Mouse (Mus musculus) kidney, postnatal 25 days (tissue): ENCODE data around the gene Myh3.
A peak's percentile ranks its signal among the peaks of the same experiment; 100 is the strongest.

Source experiments
- DNase-seq, 2 experiments: peaks; one replicate each; pipeline ENCODE4 v3.0.0; 2021; ENCODE audit warnings: mixed read lengths in 2 of 2

Myh3 gene

DNA sequence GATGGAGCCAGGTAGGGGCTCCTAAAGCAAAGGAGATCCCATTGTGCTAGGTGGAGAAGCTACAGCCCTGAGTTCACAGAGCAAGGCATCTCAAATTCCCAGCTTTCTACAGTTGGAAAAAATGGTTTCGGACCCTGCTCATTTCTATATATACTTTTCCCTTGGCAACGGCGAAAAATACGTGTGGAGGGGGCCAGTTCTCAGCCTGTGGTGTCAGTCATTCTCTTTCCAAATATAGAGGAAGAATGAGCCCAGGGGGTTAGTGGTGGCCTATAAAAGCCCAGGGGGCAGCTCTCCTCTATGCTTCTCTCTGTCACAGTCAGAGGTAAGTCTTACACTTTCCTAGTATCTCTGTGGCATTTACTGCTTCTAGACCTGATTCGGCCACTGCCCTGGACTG lies at the start of gene Myh3:
Gene Myh3, plus strand, starts transcription at position 301 of the 400 bp plus-strand sequence.
- DNase-seq = no peak

DNA sequence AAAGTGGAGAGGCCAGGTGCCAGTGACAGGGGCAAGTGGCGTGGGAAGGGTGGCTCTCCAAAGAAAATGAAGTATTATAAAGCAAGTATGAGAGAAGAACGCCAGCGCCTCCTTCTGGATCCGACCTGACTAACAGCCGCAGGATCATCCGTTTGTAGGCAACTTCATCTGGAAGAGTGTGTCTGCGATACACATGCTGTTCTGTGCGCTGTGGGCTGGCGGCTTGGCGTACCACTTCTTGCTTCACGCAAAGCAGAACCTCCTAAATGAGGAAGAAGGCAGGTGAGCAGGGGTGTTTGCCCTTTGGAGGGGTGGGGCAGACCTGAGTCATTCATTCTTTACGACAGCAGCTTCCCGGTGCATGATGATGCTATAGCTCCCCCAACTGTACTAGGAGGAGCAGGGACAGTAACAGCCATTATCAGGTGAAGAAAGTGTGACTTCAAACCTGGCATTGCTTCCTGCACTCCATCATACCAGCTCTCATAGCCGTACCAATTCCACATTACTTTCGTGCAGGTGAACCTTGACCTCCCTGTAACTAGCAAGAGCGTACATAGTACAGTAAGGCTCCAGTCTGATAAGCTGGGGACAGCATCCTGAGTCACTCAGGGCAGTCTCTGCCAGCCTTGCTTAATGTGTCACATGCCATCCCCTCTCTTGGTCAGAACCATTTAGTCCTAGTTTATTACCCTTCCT lies 47.0 kb upstream of the Myh3 start:
- peak in 1 of 2 experiments; percentile 13 for DNase-seq

DNA sequence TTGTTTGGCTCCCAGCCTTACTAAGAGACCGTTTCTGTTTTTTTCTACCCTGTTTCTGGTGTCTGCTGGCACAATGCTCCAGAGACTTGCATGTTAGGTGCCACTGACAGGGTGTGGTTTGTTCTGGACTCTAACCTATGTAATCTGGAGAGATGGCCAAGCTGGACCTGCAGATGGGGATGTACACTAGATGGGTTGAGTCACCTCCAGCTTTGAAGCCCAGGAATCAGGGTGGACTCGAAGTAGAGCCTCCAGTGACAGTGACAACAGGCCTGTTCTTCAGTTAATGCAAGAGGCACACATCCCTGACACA lies 46.5 kb upstream of the Myh3 start:
- DNase-seq = no peak

DNA sequence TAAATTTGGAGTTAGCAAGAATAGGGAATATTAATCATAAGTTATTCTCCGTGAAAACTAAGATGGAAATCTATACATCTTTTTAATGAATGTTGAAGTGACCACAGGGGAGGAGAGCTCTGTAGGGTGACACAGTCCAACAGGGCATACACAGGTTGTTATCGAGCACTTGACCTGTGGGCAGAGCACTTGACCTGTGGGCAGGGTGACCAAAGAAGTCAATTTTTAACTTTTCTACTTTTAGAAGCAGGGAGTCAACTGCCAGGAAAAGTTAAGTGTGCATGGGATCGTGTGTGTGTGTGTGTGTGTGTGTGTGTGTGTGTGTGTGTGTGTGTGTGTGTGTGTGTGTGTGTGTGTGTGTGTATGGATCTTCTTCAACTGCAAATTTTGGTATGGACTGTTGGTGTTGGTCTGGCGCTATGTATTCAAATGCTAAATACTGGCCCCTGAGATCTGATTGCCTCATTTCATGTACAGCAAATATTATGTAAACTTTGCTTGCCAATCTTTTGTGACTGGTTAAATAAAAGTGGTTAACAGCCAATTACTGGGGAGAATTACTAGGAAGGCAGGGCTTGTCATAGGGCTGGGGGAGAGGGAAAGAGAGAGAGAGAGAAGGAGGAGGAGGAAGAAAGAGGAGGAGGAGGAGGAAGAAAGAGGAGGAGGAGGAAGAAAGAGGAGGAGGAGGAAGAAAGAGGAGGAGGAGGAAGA lies 43.2 kb upstream of the Myh3 start:
- DNase-seq = peak; percentile 40 to 63

DNA sequence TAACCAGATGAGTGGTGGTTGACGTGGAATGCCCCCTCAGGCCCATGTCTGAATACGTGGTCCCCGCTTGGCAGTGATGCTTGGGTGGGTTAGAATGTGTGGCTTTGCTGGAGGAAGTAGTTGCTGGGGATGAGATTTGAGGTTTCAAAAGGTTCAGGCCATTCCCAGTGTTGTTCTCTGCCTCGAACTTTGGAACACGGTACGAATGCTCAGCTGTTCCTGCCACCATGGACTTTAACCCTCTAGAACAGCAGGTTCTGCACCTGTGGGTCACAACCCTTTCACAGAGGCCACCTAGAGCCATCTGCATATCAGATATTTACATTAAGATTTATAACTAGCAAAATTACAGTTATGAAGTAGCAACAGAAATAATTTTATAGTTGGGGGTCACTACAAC lies 41.9 kb upstream of the Myh3 start:
- DNase-seq = peak; percentile 43 to 69

DNA sequence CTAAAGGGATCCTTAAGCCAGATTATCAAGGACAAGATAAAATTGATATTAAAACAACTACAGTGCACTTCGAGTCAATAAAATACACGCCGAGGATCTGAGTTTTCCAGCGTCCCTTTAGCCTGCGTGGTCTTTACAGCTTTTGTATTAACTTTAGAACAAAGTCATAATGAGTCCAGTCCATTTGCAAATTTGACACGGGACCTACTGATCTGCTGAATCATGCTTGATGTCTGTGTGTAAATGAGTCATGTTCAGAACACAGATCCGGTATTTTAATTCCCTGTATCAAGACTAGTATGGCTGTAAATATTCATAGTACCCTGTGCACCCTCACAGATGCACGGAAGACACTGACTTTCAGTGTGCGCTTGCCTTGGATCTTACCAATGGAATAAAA lies 41.2 kb upstream of the Myh3 start:
- DNase-seq = no peak

DNA sequence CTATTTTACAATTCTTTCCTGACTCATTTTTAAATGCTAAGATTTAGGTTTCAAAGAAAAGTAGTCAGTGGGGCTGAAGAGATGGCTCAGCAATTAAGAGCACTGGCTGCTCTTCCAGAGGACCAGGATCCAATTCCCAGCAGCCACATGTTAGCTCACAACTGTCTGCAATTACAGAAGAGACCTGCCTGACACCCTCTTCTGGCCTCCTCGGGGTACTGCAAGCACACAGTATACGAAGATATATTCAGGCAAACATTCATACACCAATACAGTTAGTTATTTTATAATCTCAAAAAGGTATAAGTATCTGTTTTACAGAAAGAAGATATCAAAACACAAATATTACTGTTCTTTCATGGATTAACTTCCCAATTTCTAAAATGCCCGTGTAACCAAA lies 38.3 kb upstream of the Myh3 start:
- no peak for DNase-seq

DNA sequence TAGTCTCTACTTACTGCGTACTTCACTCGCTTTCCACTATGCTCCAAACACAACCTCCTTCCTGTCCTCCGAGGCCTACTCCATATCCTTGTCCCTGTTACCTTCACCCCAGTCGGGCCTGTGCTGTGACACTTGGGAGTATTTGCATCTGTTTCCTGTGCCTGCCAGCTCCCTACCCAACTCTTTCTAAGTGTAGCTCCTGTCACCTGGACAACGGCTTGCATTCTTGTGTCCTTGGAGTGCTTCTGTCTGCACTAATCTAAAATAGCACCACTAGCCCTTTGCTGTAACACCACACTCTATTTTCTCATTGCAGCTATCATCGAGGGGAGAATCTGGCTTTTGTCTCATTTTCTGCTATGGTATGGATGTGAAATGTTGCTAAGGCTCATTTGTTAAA lies 37.6 kb upstream of the Myh3 start:
- no peak for DNase-seq

DNA sequence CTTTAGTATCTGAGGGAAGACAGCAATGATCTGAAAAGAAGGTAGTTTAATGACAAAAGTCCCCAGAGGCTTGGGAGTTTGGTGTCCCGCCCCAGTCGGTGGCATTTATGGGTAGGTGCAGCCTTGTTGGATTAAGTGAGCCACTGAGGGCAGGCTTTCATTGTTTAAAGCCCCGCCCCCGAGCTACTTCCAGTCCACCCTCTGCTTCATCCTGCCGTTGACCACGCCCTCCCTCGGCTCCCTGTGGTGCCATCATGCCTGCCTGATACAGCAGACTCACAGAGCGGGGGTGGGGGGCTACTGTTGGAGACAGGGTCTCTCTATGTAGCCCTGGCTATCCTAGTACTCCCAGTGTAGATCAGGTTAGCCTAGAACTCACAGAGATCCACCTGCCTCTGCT lies 35.1 kb upstream of the Myh3 start:
- peak in 1 of 2 experiments; percentile 40 for DNase-seq

DNA sequence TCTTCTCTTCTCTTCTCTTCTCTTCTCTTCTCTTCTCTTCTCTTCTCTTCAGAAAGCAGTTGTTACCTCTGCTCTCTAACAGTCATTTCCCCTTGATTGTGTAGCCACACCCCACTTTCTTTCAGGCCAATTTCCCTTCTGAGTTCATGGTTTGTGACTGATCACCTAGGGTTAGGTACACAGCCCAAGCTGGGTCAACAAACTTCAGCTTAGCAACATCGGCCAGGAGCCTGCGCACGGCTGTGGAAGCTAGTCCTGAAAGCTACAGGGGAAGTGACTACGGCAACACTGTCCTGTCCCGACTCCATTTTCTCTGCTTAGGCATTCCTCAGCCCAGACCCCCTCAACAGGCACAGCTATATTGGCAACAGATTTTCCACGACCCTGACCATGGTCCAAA lies 33.1 kb upstream of the Myh3 start:
- DNase-seq = no peak

DNA sequence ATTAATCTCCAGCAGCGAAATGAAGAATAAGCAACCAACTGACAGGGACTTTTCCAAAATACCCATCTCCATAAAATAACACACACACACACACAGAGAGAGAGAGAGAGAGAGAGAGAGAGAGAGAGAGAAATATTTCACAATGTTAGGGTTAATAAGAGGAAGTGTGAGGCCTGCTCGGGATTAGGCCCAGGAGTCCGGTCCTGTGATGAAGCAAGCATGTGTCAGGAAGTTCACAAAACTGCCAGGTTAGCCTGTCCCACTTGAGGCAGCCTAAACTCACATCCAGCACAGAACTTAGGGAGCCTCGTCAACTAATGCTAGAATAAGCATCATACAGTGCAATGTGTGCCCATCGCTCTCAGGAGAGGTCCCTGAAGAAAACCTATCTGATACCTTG lies 30.9 kb upstream of the Myh3 start:
- no peak for DNase-seq

DNA sequence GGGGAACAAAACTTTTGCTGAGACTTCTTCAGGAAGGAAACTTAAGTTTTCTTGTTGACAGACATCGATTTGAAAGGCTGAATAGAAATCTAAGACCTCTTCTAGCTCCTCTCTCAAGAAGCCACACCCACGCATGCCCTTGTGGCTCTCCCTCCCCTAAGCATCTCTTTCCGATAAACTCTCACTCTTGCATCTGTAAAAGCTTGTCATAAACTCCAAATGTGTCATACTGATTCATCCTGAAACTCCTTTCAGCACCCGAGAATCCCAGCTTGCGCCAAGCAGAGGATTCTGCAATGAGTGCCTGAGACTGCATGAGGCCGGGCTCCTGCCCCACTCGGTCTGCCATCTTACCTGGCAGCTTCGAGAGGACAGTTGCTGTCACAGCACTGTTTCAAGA lies 29.6 kb upstream of the Myh3 start:
- no peak for DNase-seq

DNA sequence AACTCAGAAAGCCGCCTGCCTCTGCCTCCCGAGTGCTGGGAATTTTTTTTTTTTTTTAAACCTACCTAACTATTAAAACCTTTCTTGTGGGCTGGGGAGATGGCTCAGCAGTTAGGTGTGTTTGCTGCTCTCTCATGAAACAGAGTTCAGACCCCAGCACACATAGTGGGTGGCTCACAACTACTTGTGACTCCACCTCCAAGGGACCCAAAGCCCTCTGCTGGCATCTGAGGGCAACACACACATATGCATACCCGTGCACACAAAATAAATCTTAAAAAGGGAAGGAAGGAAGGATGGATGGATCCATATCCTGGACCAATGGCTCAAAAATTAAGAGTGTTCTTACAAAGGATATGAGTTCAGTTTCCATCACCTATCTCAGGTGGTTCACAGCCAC lies 28.8 kb upstream of the Myh3 start:
- DNase-seq = no peak

DNA sequence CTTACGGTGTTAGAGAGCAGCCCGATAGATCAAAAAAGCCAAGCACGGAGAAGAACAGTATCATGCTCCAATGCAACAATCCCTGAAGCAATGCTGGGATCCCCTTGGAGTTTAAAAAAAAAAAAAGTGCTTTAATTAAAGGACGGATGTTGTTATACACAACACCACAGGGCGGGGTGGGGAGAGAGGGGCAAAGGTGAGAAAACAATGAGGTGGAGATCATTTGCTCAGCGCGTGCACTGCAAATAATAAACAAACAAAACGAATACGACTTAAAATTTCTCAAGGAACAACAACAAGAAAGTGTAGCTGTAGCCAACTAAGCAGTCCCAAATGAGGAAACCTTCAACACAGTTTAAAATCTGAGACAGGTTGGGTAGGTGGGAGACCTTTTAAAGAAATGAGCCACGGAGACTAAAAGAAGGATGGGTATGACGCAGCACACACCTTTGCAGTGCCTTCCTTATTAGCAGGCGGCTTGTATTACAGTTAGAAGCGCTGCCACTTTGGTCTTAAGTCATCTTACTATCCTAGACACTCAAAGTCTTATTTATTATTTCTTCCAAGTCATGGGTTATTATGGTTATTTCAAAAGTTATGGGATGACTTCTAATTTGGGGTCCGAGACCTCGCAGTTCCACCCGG lies 26.3 kb upstream of the Myh3 start:
- peak; percentile 19 to 56 for DNase-seq

DNA sequence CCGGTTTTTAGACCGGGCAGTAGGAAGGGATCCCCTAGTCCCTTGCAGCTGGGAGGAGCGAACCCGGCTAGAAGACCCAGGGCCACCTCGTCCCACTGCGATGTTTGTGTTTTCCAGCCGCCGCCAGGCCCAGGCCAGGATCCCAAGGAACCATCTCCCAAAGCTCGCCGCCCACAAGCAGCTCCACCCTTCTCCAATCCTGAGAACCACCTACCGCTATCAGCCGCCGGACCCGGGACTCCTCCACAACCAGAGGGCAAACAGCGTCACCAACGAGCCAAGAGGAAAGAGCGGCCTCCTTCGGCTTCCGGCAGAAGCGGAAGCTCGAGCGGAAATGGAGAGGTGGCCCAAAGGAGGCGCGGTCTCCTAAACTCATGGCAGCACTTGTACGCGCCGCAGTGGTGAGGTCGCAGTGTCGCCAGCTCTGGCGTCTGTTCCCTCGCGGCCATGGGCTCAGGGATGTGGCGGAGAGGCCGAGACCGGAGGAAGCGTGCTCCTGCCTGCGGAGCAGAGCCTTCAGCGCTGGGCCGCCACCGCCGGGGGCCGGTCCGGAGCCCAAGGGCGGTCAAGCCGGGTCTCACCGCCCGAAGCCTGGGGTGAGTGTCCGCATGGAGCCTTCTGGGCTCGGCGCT lies 25.7 kb upstream of the Myh3 start, which contains the start of the genes Adprm and Sco1:
Gene Adprm, minus strand, starts transcription at position 274 of the 632 bp plus-strand sequence.
Gene Sco1, plus strand, starts transcription at position 350 of the 632 bp plus-strand sequence.
- DNase-seq = peak; percentile 91 to 96

DNA sequence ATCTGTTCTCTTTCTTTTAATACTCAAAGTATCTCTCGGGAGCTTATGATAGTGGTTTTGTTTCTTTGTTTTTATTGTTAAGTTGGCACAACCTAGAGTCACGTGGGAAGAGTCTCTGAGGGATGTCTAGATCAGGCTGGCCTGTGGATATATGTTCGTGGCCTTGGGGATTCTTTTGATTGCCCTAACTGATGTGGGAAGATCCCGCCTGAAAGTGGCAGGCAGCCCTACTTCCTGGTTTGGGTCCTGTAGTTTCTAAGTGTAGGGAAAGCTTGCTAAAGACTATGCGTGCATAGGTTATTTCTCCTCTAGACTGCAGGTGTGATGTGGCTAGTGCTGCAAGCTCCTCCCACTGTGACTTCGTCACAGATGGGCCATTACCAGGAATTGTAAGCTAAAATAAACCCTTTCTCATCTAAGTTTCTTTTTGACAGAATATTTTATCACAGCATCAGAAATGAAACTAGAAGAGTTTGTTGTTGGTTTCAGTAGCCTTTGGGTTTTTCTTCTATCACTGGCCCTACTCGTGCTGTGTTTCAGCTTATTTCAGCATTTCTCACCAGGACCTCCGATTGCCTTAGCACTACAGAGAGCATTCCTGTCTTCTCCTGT lies 23.2 kb upstream of the Myh3 start:
- DNase-seq = no peak

DNA sequence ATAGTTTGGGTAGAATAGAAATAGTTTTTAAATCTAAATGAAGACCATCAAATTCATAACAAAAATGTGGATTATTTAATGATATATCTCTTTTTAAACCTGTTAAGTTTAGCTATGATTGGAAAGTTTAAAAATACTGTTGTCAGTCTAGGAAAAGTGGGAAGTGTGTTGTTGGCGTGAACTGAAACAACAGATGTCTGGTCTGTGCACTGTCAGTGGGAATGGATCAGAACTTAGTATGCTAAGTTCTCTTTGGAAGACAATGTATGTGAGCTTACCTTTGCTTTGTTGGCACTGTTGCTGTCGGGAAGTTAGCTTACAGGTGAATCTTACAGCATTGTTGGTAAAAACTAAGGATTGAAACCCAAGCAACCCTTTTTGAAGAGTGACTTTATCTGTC lies 16.8 kb upstream of the Myh3 start:
- no peak for DNase-seq

DNA sequence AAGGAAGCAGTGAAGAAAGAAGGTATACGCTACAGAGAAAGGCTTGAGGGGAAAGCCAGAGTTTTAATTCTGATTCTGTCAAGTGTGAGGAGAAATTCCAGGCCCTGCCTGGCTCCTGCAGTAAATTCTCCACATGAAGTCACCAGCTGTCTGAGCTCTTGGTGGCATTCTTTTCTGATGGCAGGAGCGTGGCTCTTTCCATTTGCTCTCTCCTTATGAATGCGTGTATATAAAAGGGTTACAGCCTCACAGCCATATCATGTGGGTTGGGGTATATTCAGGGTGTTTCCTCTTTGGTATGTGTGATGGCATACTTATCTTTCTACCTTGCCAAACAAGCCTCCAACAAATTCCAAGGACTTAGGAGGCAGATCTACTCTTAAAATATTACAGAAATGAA lies 15.4 kb upstream of the Myh3 start:
- no peak for DNase-seq

DNA sequence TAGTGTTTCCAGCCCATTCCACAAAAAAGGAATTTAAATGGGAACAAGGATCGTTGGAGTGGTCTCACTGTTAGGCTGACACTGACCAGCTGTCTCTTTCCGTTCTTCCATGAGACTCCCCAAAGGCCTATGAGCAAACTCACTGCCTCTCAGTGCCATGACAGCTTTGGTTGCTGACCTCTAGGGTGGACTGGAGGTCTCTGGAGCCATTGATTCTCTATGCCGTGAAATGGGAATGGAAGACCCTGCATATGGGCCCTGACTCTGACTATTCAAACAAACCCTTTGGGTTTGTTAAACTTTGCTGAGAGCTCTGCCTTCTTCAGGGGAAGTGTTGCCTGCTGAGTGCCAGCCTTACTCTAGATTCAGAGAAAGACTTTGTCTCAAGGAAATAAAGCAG lies 10.4 kb upstream of the Myh3 start:
- DNase-seq = no peak

DNA sequence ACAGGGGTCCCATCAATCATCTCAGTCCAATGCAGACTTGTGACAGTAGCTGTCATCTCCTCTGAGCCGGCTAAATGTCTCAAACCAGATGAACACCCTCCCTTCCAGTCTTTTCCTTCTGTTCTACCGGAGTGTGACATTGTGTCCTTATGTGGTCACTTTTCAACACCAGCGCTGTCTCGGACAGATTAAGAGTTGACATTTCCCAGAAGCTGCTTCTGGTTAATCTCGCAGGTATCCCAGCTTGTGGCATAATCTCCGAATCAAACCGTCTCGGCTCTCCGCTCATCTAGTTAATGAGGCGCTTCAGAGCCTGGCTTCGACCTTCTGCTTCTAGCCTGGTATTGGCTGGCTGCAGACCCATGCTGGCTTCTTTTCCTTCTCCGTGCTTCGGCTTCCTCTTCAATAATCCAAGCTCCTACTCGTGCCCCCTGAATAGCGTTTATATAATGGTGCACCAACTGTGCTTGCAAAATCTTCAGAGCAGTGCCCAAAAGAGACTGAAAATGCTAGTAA lies 5.4 kb upstream of the Myh3 start:
- no peak for DNase-seq

DNA sequence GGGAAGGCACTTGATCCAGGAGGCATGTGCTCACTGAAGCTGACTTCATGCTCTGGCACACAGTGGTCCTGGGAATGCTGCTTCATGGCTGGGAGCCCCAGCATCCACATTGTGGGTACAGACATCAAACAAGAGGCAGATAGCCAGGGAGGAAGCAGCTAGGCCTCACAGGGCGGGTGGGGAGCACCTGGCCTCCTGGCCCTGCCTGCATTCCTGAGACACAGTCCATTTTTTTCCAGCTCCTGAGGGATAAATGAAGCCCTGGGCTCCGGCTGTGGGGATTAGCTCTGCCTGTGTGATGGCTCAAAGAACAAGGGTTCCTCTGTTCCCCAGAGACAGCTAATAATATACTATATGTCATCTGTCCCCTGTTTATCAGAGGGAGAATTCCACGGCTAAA lies 3.1 kb upstream of the Myh3 start:
- DNase-seq = no peak

DNA sequence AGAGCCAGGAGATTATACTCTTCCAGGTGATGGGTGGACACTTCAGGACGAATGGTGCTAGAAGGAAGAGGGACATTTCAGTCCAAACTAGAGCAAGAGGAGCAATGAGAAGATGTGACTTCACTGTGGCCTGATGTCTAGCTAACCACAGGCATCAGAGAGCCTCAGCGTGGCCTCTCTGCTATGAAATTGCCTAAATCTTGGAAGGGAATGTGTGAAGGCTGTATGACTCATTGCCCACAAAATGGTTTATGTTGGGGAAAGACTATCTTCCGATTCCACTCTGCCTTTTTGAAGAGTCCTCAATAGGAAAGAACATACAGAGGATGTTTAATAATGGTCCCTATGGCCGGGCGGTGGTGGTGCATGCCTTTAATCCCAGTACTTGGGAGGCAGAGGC lies 1.3 kb upstream of the Myh3 start:
- DNase-seq = no peak

DNA sequence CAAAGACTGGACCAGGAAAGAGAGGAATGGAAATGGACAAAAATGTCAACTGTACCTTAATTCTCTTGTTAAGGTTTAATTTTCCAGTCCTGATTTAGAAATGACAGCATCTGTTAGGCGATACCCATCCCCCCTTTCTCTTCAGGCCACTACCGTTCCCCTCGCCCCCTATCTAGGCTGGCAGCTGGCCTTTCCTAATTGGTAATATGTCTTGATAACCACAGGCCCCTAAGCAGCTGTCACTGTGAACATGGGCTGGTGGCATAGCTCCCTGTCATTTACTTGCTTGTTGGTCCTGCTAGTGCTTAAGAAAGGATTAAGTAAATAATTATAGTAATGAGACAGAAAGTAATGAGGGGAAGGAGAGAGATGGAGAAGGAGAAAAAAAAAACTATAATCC lies 665 bp upstream of the Myh3 start:
- DNase-seq = no peak
